Mouse (Mus musculus): ENCODE data around the gene Fbxl17. TPM values are rescaled to one million over a fixed set of nuclear protein-coding genes. Genes with fewer than 3 reads are reported as not detected.

The Fbxl17 gene
- polyA plus RNA-seq, 1 experiment from 2014 or later, result 4.4 TPM

DNA sequence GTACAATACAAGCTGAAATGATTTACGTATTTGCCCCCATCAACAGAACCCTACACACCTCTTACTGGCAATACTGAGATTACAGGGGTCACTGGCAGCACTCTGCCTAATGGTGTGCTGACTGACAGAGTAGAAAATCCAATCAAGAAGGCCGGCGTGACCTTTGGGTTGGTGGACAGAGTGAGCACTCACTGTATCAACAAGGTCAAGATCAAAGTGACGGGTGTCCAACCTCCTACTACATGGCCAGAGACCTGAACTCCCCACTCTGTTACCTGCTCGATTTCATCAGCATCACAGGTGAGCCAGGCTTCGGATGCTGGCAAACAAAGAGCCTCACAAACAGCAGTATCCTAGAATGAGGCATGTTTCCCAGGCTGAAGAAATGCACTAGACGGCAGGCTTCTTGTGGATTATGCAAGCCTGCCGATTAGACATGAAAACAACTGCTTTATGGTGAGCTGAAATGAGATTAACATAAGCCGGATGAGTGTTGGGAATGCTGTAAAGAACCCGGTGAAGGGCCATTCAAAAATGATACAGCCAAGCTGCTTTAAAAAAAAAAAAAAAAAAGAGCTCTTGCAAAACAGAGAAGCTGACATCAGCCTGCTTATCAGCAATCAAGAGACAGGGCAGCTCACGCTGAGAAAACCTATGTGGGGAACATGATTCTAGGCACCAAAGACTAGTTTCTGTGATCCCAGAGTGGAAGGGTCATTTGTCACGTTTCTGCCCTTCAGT, 353.9 kb downstream of the Fbxl17 start:
- no peaks in the 10 kb centered on the region for H3K27me3 ChIP-seq (ENCODE audit: low read depth, poor library complexity, severe bottlenecking)
- no peak overlapping the region for H3K27ac ChIP-seq
- H3K36me3 ChIP-seq, result no peaks in the 10 kb centered on the region
- H3K9me3 ChIP-seq (replicated peaks), result no peaks in the 10 kb centered on the region
- no peak for DNase-seq (ENCODE audit: low spot score)
- no peak overlapping the region for H3K4me3 ChIP-seq
- 37% methylated on average over 12 of the region's 12 CpGs for WGBS
- peaks cover 20% of the 10 kb centered on the region for H3K4me1 ChIP-seq

DNA sequence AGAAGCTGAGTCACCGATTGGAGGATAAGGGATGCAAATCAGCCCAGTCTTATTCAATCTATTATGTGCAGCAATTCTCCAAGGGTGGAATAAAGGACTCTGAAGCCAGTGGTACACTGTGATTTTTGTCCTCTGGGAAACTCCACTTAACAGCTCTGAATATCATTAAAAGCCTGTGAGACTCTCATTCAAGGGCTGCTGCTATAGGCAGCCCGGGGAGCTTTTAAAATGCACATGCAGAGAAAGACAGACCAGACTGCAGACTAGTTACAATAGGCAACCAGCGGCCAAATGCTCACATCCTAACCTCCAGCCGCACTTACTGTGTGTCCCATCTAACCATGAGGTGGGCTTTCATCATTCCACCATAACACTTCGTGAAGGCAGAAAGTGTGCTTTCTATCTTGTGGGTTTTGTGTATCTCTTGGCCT, 354.5 kb downstream of the Fbxl17 start:
- Histone ChIP-seq H3K27me3 (ENCODE audit: low read depth, poor library complexity, severe bottlenecking) (no peaks in the 10 kb centered on the region), H3K36me3 (no peaks in the 10 kb centered on the region), H3K27ac (no peak overlapping the region), H3K4me1 (peaks cover 20% of the 10 kb centered on the region), H3K9me3 (replicated peaks) (no peaks in the 10 kb centered on the region), H3K4me3 (no peak overlapping the region)
- DNase-seq (ENCODE audit: low spot score), result no peak
- 55% methylated on average over 5 of the region's 5 CpGs for WGBS

- H3K4me1 ChIP-seq, result peaks cover 20% of the 10 kb centered on the region
- no peak for DNase-seq (ENCODE audit: low spot score)
- H3K4me3 ChIP-seq, result no peak overlapping the region
- no peaks in the 10 kb centered on the region for H3K36me3 ChIP-seq
- 87% methylated on average over 7 of the region's 7 CpGs for WGBS
- H3K27ac ChIP-seq, result no peak overlapping the region
- H3K9me3 ChIP-seq (replicated peaks), result no peaks in the 10 kb centered on the region
- H3K27me3 ChIP-seq (ENCODE audit: low read depth, poor library complexity, severe bottlenecking), result no peaks in the 10 kb centered on the region
These were observed 356.0 kb downstream of the Fbxl17 start for GRCm38 (mm10) chr17:63143825-63144224.

DNA sequence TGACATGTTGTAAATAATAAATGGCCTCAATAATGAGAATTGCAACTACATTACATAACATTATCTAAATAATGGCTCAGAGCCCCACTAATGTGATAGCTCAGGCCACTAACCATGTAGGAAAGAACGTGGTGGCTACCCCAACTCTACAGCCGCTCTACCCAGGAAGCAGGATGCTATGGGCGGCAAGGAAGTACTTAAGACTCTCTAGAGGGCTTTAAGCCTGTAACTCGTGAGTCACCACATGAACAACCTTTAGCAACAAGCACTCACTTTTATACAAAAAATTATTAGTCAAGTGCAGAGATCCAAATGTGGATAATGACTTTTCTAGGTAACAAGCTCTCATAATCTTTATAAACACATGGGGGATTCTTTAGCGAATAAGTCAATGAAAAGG, 365.0 kb downstream of the Fbxl17 start:
- Histone ChIP-seq H3K4me1 (no peaks in the 10 kb centered on the region), H3K4me3 (no peak overlapping the region), H3K36me3 (peaks cover 6% of the 10 kb centered on the region), H3K9me3 (replicated peaks) (no peaks in the 10 kb centered on the region), H3K27ac (no peak overlapping the region), H3K27me3 (ENCODE audit: low read depth, poor library complexity, severe bottlenecking) (no peaks in the 10 kb centered on the region)
- 92% methylated on average over 5 of the region's 5 CpGs for WGBS
- no peak for DNase-seq (ENCODE audit: low spot score)

DNA sequence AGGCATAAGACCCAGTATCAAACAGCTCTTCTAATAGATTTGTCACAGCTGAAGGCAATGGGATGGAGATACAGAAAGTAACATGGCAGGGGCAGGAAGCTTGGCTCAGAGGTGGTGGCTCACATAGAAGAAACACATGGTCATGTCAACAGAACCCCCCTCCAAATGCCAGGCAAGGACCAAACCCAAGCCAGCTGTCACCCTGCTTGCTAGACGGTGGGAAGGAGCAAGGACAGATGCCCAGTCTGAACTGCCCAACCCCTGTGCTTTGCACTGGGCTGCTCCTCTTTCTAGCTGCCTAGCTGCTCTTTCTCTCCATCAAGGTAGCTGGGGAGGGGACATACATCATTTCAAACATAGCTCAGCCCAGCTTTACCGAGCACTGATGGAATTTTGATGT, 377.4 kb downstream of the Fbxl17 start:
- H3K27ac ChIP-seq, result no peak overlapping the region
- H3K9me3 ChIP-seq (replicated peaks), result no peaks in the 10 kb centered on the region
- H3K4me3 ChIP-seq, result no peak overlapping the region
- no peak for DNase-seq (ENCODE audit: low spot score)
- WGBS, result 87% methylated on average over 2 of the region's 2 CpGs
- H3K27me3 ChIP-seq (ENCODE audit: low read depth, poor library complexity, severe bottlenecking), result no peaks in the 10 kb centered on the region
- 0 out of 2 replicates have a peak, but pooled peaks cover 2% of the 10 kb centered on the region for H3K36me3 ChIP-seq
- H3K4me1 ChIP-seq, result no peaks in the 10 kb centered on the region; the same call in 1 of the 2 replicates

DNA sequence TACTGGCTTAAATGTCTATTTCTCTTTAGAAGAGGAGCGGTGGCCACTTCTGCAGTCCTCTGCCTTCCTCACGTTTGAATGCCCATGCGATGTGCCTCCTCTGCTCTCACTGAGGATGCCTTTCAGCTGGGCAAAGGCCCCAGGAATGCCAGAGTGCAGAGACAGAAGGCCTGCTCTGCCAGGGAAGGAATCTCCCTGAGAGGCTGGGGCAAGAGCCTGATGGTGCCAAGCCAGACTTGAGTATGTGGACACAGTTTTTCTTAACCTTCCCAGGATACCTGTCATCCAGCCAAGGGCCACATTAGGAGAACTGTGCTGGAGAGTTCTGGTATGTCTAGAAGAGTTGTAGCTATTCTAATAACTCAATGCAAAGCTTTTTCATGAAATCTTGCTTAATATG, 380.1 kb downstream of the Fbxl17 start:
- Histone ChIP-seq H3K4me1 (no peaks in the 10 kb centered on the region; the same call in 1 of the 2 replicates), H3K4me3 (no peak overlapping the region), H3K9me3 (replicated peaks) (no peaks in the 10 kb centered on the region), H3K36me3 (no peaks in the 10 kb centered on the region), H3K27ac (no peak overlapping the region), H3K27me3 (ENCODE audit: low read depth, poor library complexity, severe bottlenecking) (no peaks in the 10 kb centered on the region)
- DNase-seq (ENCODE audit: low spot score), result no peak
- 94% methylated on average over 3 of the region's 3 CpGs for WGBS

DNA sequence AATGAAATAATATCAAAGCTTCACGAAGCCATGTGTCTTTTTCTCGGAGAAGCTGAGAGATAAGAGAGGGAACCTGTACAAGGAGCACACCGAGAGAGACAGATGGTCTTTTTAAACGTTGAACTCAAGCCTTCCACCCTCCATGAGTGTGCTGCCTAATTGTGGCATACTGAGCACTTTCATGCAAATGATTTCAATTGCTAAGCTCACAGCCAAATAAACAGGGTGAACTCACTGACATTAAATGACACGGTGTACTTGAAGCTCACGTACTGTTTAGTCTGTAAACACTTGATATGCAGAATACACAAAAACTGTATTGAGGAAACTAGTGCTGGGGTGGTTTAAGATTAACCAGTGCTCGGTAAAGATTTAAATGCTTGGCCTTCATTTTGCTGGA, 380.7 kb downstream of the Fbxl17 start:
- Histone ChIP-seq H3K4me3 (no peak overlapping the region), H3K4me1 (no peaks in the 10 kb centered on the region; the same call in 1 of the 2 replicates), H3K27me3 (ENCODE audit: low read depth, poor library complexity, severe bottlenecking) (no peaks in the 10 kb centered on the region), H3K36me3 (no peaks in the 10 kb centered on the region), H3K27ac (no peak overlapping the region), H3K9me3 (replicated peaks) (no peaks in the 10 kb centered on the region)
- no peak for DNase-seq (ENCODE audit: low spot score)
- 85% methylated on average over 7 of the region's 7 CpGs for WGBS

DNA sequence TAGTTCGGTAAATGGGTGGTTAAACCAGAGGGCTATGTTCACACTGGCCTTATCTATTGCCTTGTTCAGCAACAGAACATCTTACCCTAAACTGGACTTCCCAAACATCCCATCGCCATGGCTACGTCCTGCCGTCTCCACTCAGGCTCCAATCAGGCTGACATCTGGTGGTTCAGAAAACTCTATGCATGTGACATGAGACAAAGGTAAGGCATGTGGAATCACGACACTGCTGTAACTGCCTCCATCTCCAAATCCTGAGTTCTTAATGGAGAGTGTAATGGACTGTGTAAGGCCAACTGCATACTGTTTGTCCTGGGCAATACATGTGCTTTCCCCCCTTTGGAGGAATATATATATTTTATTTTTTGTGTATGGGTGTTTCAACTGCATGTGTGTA, 382.7 kb downstream of the Fbxl17 start:
- no peak for DNase-seq (ENCODE audit: low spot score)
- no peaks in the 10 kb centered on the region for H3K9me3 ChIP-seq (replicated peaks)
- H3K36me3 ChIP-seq, result no peaks in the 10 kb centered on the region
- no peaks in the 10 kb centered on the region; the same call in 1 of the 2 replicates for H3K4me1 ChIP-seq
- 85% methylated on average over 5 of the region's 5 CpGs for WGBS
- H3K4me3 ChIP-seq, result no peak overlapping the region
- H3K27ac ChIP-seq, result no peak overlapping the region
- no peaks in the 10 kb centered on the region for H3K27me3 ChIP-seq (ENCODE audit: low read depth, poor library complexity, severe bottlenecking)

DNA sequence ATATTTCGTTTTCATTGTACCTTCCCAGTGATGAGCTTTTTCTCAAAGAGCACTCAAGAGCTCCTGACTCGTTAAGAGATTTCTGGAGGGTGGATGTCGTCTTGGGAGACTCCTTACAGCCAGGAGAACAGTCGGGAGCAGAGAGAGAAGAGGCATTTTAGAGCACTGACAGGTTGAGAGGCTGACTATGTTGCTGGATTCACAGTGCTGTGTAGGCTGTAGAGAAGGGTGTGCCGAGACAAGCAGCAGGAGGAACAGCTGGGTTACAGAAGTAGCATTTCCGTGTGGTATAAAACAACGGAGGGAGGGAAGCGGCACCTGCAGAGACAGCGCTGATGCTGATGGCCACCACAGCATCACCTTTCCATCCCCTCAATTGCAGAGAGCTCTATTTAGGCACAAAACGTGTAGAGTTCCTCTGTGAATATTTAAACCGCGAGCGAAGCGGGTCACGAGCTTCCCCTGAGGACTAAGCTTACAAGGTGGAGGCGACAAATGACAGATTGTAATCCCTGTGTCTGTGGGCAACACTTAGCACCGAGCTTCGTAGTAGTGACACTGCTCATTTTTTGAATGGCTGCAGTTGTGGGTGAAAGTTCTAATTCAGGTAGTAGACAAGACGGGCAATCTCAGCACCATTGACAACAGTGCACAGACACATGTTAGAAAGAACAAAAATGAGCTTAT, 385.3 kb downstream of the Fbxl17 start:
- H3K27me3 ChIP-seq (ENCODE audit: low read depth, poor library complexity, severe bottlenecking), result no peaks in the 10 kb centered on the region
- WGBS, result 87% methylated on average over 19 of the region's 19 CpGs
- H3K4me1 ChIP-seq, result no peaks in the 10 kb centered on the region; the same call in 1 of the 2 replicates
- H3K27ac ChIP-seq, result no peak overlapping the region
- DNase-seq (ENCODE audit: low spot score), result no peak
- H3K36me3 ChIP-seq, result no peaks in the 10 kb centered on the region
- H3K9me3 ChIP-seq (replicated peaks), result no peaks in the 10 kb centered on the region
- no peak overlapping the region for H3K4me3 ChIP-seq

DNA sequence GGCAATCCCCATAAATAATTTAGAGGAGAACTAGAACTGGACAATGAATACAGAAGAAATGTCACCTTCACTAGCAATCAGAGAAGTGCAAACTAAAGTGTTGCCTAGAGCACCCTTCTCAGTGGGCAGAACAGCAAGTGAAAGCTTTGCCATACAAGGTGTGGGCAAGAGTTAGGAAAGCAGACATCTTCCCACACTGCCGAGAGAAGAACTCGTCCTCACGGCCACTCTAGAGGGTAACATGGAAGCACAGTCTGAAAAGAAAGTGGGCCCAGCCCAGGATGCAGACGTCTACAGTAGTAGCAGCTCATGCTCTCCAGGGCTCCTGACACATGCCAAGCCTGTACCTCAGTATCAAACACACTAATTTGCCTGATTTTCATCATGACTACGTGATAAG, 387.0 kb downstream of the Fbxl17 start:
- 89% methylated on average over 5 of the region's 5 CpGs for WGBS
- Histone ChIP-seq H3K27me3 (ENCODE audit: low read depth, poor library complexity, severe bottlenecking) (no peaks in the 10 kb centered on the region), H3K4me3 (no peak overlapping the region), H3K27ac (no peak overlapping the region), H3K9me3 (replicated peaks) (no peaks in the 10 kb centered on the region), H3K36me3 (no peaks in the 10 kb centered on the region), H3K4me1 (no peaks in the 10 kb centered on the region; the same call in 1 of the 2 replicates)
- no peak for DNase-seq (ENCODE audit: low spot score)

DNA sequence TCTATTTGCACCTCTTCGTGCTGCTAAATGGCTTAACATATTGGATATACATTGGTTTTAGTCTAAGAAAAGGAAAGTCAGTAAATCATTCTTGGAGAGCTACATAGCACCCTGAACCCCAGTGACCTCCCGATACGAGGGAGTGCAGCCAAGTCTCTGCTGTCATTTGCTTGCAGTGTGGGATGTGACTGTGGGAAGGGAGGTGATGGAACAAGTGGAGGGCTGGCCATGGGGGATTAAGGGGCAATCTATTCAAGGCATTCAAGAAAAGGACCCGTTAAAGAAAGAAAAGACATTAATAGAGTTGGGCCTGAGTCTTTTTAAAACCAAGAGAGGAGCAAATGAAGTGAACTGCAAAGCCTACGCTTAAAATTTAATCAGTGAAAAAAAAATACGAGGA, 388.8 kb downstream of the Fbxl17 start:
- no peak for DNase-seq (ENCODE audit: low spot score)
- WGBS, result 64% methylated on average over 6 of the region's 6 CpGs
- no peaks in the 10 kb centered on the region for H3K4me1 ChIP-seq
- H3K27me3 ChIP-seq (ENCODE audit: low read depth, poor library complexity, severe bottlenecking), result no peaks in the 10 kb centered on the region
- H3K36me3 ChIP-seq, result no peaks in the 10 kb centered on the region
- no peaks in the 10 kb centered on the region for H3K9me3 ChIP-seq (replicated peaks)
- no peak overlapping the region for H3K4me3 ChIP-seq
- no peak overlapping the region for H3K27ac ChIP-seq

GRCm38 (mm10) chr17:63110211-63110755, 389.5 kb downstream of the Fbxl17 start:
- H3K27me3 ChIP-seq (ENCODE audit: low read depth, poor library complexity, severe bottlenecking), result no peaks in the 10 kb centered on the region
- no peak for DNase-seq (ENCODE audit: low spot score)
- H3K36me3 ChIP-seq, result no peaks in the 10 kb centered on the region
- no peaks in the 10 kb centered on the region for H3K9me3 ChIP-seq (replicated peaks)
- WGBS, result 90% methylated on average over 7 of the region's 7 CpGs
- H3K4me1 ChIP-seq, result no peaks in the 10 kb centered on the region
- H3K4me3 ChIP-seq, result no peak overlapping the region
- no peak overlapping the region for H3K27ac ChIP-seq

DNA sequence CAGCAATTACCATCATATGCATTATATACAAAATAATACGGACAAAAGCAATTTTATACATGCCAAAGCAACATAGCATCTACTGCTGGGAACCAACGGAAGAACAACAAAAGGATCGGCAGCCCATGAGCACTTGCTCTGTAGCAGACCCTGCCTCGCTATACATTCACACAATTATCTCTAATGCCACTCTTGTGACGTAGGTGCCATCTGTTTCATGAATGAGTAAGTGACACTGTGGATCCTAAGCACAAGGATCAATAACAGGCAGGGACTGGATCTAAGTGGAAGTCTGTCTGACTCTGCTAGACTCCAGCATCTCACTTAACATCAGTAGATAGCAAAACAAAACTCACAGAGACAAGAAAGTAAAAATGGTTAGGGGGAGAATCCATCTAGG, 391.8 kb downstream of the Fbxl17 start:
- DNase-seq (ENCODE audit: low spot score), result no peak
- H3K27me3 ChIP-seq (ENCODE audit: low read depth, poor library complexity, severe bottlenecking), result no peaks in the 10 kb centered on the region

More for the DNA sequence above, 391.8 kb downstream of the Fbxl17 start:
- Histone ChIP-seq H3K4me3 (no peak overlapping the region), H3K9me3 (replicated peaks) (no peaks in the 10 kb centered on the region), H3K36me3 (no peaks in the 10 kb centered on the region), H3K27ac (no peak overlapping the region), H3K4me1 (no peaks in the 10 kb centered on the region)
- WGBS, result 90% methylated on average over 5 of the region's 5 CpGs
